Mouse (Mus musculus): ENCODE data around the gene Dhdds. TPM values are rescaled to one million over a fixed set of nuclear protein-coding genes. Genes with fewer than 3 reads are reported as not detected.
"Not testable (repeated sequence)": the region's sequence is repeated elsewhere in the genome, so short reads cannot be mapped to it uniquely, and the experiment has no call there.

Gene Dhdds
- total RNA-seq, 2 experiments from 2014 or later: 62.2 to 62.6 TPM

DNA sequence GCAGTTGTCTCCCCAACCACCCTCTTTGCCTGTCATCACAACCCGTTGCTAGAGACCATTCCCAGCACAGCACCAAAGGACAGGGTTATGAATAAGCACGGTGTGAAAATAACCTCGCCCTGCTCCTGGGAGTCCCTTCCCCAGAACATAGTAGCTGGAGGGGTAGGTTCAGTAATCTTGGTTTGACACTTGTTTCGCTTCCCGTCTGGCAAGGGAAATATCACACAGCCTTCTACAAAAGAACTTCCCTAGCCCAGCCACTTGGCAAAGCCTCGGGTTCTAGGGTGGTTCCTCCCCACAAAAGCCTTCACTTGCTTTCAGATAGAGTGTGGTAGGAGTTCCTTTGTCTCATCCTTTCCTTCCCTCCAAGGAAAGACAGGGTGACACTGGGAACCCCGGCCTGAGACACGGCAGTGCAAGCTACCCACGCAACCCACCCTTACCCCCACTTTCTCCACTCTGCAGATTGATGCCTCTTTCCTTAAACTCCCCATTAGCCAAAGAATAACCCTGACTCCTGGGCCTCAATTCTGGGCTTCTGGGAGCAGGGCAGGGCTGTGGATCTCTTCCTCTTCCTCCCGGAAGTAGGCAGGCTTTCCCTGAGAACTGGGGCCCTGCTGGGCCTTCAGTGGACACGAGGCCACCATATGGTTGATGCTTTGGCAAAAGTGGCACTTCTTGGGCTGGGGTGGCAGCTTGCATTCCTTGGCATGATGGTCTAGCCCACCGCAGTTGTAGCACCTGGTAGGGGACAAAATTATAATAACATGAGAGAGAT, 5.1 kb upstream of the Dhdds start:
- DNase-seq (ENCODE audit: extremely low spot score in 1 of 2, low spot score in 1 of 2): no peak

GRCm38 (mm10) chr4:134002903-134003302, 2.2 kb upstream of the Dhdds start:
- no peak for DNase-seq (ENCODE audit: extremely low spot score in 1 of 2, low spot score in 1 of 2)

DNA sequence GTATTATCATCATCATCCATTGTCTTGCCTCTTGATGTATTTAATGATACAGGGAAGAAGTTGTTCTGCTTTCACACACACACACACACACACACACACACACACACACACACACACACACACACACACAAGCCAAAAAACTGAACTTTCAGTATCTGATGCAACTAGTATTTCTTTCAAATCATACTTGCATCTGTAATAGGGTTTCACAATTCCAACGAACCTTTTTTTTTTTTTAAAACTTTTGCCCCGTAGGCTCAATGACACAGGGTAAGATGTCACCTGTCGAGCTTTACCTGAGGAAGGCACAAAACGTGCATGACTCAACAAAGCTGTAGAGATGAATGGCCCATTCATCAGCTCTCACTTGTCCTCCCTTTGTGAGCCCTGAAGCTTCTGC, 1.5 kb upstream of the Dhdds start:
- no peak for DNase-seq (ENCODE audit: extremely low spot score in 1 of 2, low spot score in 1 of 2)

DNA sequence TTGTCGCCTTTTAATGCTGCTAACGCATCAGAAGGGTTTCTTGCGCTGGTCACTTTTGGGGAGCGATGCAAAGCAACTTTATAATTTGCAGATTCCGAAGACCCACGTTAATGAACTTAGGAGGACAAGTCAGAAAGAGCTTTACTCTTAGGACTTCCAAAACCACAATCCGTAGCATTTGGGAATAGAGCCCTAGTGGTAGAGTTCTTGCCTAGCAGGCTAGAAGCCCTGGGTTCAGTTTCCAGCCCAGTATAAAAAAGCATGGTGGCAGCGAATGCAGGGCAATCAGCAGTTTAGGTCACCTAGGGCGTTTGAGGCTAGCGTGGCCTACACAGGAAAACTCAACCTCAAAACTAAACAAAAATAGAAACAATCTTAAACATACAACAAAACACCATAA, 992 bp upstream of the Dhdds start:
- DNase-seq (ENCODE audit: extremely low spot score in 1 of 2, low spot score in 1 of 2): no peak

- no peak for DNase-seq (ENCODE audit: extremely low spot score in 1 of 2, low spot score in 1 of 2)
These were observed 6.0 kb downstream of the Dhdds start for GRCm38 (mm10) chr4:133994697-133995096.

- DNase-seq (ENCODE audit: extremely low spot score in 1 of 2, low spot score in 1 of 2): no peak
These were observed 9.5 kb downstream of the Dhdds start for GRCm38 (mm10) chr4:133991087-133991660.

DNA sequence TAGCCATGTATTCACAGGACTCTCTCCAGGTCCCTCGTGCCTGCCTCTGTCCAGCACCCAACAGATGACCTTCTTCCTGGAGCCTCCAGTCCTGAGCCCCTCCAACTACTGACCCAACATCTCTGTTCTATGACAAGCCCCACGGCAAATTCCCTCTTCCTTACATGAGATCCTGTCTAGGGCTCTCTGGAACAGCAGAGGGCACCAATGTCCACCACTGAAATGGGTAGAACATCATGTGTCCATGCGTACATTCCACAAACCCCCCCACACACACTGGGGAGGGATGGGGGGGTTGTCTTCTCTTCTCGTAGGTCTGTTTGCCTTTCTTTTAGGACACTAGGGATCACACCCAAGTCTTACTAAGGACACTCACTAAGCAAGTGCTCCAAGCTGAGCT, 10.7 kb downstream of the Dhdds start:
- no peak for DNase-seq (ENCODE audit: extremely low spot score in 1 of 2, low spot score in 1 of 2)

DNA sequence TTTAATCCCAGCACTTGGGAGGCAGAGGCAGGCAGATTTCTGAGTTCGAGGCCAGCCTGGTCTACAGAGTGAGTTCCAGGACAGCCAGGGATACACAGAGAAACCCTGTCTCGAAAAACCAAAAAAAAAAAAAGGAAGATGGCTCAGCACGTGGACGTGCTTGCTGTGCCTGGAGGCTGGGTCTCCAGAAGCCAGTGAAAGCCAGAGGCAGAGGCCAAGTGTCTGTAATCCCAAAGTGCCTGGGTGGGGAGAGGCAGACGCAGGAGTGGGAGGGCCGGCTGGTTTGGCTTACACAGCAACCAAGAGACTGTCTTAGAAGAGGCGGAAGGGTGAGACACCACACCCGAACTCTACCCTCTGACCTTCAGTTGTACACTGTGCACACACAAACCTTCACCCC, 12.4 kb downstream of the Dhdds start:
- not testable (repeated sequence) for DNase-seq (ENCODE audit: extremely low spot score in 1 of 2, low spot score in 1 of 2)

DNA sequence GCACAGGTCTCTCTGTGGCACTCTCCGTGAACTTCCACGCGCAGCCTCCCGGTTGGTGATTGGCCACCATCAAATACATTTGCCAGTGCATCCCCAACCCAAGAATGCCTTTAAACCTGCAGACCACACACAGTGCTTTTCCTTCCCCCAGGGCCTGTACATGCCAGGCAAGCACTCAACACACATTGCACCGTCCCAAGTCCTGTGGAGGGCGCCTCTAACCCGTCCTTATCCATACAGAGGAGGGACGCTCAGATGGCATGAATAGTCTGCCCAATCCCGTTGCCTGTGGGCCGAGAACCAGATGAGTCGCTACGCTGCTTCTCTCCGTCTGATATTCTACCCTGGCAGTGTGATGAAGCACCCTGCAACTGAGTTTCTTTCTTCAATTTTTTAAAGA, 17.8 kb downstream of the Dhdds start:
- DNase-seq (ENCODE audit: extremely low spot score in 1 of 2, low spot score in 1 of 2): no peak

- no peak for DNase-seq (ENCODE audit: extremely low spot score in 1 of 2, low spot score in 1 of 2)
These were observed 20.2 kb downstream of the Dhdds start for GRCm38 (mm10) chr4:133980496-133980895.

DNA sequence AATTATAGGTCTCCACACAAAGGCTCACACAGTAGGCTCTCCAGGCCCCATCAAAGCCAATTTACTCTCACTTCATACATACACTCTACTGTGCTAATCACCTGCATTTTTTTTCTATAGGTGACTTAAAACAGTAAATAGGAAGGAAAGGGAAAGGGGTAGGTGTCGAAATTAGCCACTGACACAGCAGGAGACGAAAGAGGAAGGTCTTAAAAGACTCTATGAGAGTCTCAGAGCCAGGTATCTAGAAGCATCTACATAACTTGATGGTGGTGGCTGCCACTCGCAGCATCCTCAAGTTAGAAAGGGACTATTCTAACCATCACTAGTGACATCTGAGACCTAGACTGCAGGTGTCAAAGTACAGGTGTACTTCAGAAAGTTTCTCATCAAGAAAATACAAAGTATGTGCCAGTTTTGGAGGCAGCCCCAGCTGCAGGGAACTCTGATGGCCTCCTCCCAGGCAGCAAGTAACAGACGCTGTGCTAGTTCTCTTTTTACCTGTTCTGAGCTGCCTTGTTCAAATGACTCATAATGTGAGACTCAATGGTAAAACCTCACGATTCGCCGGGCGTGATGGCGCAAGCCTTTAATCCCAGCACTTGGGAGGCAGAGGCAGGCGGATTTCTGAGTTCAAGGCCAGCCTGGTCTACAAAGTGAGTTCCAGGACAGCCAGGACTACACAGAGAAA, 22.6 kb downstream of the Dhdds start:
- no peak for DNase-seq (ENCODE audit: extremely low spot score in 1 of 2, low spot score in 1 of 2)

GRCm38 (mm10) chr4:133971741-133972140, 29.0 kb downstream of the Dhdds start:
- DNase-seq (ENCODE audit: extremely low spot score in 1 of 2, low spot score in 1 of 2): no peak

GRCm38 (mm10) chr4:133970876-133971275, 29.8 kb downstream of the Dhdds start:
- DNase-seq (ENCODE audit: extremely low spot score in 1 of 2, low spot score in 1 of 2): no peak

DNA sequence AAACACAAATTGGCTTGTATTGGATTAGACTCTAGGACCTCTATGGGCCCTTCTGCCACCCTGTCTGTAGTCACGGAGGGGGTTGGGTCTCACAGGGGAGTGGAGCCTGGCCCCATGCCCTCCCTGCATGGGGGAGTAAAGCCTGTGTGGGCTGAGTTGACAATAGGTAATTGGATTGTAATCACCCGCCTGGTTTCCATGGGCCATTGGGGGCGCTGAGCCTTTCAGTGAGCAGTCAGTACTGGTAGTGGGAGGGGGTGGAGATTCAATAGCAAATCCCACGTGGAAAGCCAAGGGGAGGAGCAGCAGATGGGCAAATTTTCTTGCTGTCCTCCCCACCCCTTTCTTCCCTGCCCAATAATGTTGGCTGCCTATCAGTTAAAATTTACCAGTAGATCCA, 30.5 kb downstream of the Dhdds start:
- DNase-seq (ENCODE audit: extremely low spot score in 1 of 2, low spot score in 1 of 2): peak; percentile 16 to 35

GRCm38 (mm10) chr4:133969114-133969770, 31.5 kb downstream of the Dhdds start:
- no peak for DNase-seq (ENCODE audit: extremely low spot score in 1 of 2, low spot score in 1 of 2)

GRCm38 (mm10) chr4:133968150-133968921, 32.4 kb downstream of the Dhdds start, which contains the start of gene Hmgn2:
Hmgn2 (minus strand) TSS chr4:133968650.
- peak; percentile 18 to 36 for DNase-seq (ENCODE audit: extremely low spot score in 1 of 2, low spot score in 1 of 2)

GRCm38 (mm10) chr4:133967866-133968149, 32.9 kb downstream of the Dhdds start:
- DNase-seq (ENCODE audit: extremely low spot score in 1 of 2, low spot score in 1 of 2): peak; percentile 84

GRCm38 (mm10) chr4:133967138-133967865, 33.4 kb downstream of the Dhdds start:
- peak; percentile 93 to 98 for DNase-seq (ENCODE audit: extremely low spot score in 1 of 2, low spot score in 1 of 2)

GRCm38 (mm10) chr4:133966271-133966940, 34.3 kb downstream of the Dhdds start:
- DNase-seq (ENCODE audit: extremely low spot score in 1 of 2, low spot score in 1 of 2): no peak

Measured in layer of hippocampus, postnatal 25 days (tissue).